Mouse (Mus musculus): ENCODE results near the gene Pcbd2.

DNA sequence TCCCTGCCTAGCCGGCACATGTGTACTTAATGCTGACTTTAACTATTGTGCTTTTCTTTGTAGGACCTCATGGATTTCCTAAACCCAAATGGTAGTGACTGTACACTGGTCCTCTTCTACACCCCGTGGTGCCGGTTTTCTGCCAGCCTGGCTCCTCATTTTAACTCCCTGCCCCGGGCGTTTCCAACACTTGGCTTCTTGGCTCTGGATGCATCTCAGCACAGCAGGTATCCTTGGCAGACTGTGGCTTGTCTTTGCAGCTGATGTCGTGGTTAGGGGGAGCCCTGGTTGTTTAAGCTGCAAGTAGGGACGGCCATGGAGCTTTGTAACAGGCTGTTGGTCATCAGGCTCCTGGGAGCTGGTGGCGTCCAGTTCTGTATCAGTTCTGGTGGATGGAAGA is 5.7 kb upstream of the Pcbd2 start:
- TF ChIP-seq GATA1 (IDR thresholded peaks at IDR 0.05; ENCODE audit: low read length): no peak
- no peak for TF ChIP-seq TAL1 (IDR thresholded peaks at IDR 0.05; ENCODE audit: low read length)
